Mouse (Mus musculus): ENCODE measurements around the gene Ncf2. TPM values are rescaled to one million over a fixed set of nuclear protein-coding genes. Genes with fewer than 3 reads are reported as not detected.

Ncf2 gene
- polyA plus RNA-seq, 2 experiments, result 5.2 to 6.8 TPM

GRCm38 (mm10) chr1:152841057-152841456, 41.1 kb downstream of the Ncf2 start:
- H3K4me1 ChIP-seq (ENCODE audit: control insufficient read depth, insufficient read depth, low read length), result no peaks in the 10 kb centered on the region
- peaks cover 91% of the 10 kb centered on the region for H3K36me3 ChIP-seq (ENCODE audit: control insufficient read depth, insufficient read depth, low read length)
- H3K9ac ChIP-seq (ENCODE audit: low read depth, low read length, severe bottlenecking), result no peak overlapping the region
- no peak for DNase-seq (ENCODE audit: low spot score)
- H3K9me3 ChIP-seq (ENCODE audit: control insufficient read depth, low read length), result no peaks in the 10 kb centered on the region
- WGBS, result 85% methylated on average over 2 of the region's 2 CpGs
- no peak for TF ChIP-seq POLR2A (IDR thresholded peaks at IDR 0.05; ENCODE audit: borderline replicate concordance, extremely low read depth, insufficient read depth, insufficient read length)
- ATAC-seq (ENCODE audit: low FRiP score, low read depth), result no peak
- H3K27ac ChIP-seq (replicated peaks; ENCODE audit: low read depth, low read length), result no peak overlapping the region
- H3K27me3 ChIP-seq (ENCODE audit: control insufficient read depth, insufficient read depth, low read length), result no peaks in the 10 kb centered on the region
- no peak overlapping the region for H3K4me2 ChIP-seq (replicated peaks; ENCODE audit: low read depth, low read length, severe bottlenecking)
- no peak overlapping the region for H3K4me3 ChIP-seq (replicated peaks; ENCODE audit: low read length)

GRCm38 (mm10) chr1:152844634-152845033, 44.6 kb downstream of the Ncf2 start:
- H3K9ac ChIP-seq (ENCODE audit: low read depth, low read length, severe bottlenecking), result no peak overlapping the region
- no peaks in the 10 kb centered on the region for H3K9me3 ChIP-seq (ENCODE audit: control insufficient read depth, low read length)
- peaks cover 92% of the 10 kb centered on the region for H3K36me3 ChIP-seq (ENCODE audit: control insufficient read depth, insufficient read depth, low read length)
- H3K27me3 ChIP-seq (ENCODE audit: control insufficient read depth, insufficient read depth, low read length), result no peaks in the 10 kb centered on the region
- 86% methylated on average over 1 of the region's 1 CpGs for WGBS
- no peaks in the 10 kb centered on the region for H3K4me1 ChIP-seq (ENCODE audit: control insufficient read depth, insufficient read depth, low read length)
- ATAC-seq (ENCODE audit: low FRiP score, low read depth) (no peak), DNase-seq (ENCODE audit: low spot score) (no peak)
- no peak for TF ChIP-seq POLR2A (IDR thresholded peaks at IDR 0.05; ENCODE audit: borderline replicate concordance, extremely low read depth, insufficient read depth, insufficient read length)
- H3K27ac ChIP-seq (replicated peaks; ENCODE audit: low read depth, low read length), result no peak overlapping the region
- H3K4me3 ChIP-seq (replicated peaks; ENCODE audit: low read length), result no peak overlapping the region
- H3K4me2 ChIP-seq (replicated peaks; ENCODE audit: low read depth, low read length, severe bottlenecking), result no peak overlapping the region

GRCm38 (mm10) chr1:152845211-152845730, 45.3 kb downstream of the Ncf2 start:
- Histone ChIP-seq H3K4me1 (ENCODE audit: control insufficient read depth, insufficient read depth, low read length) (no peaks in the 10 kb centered on the region), H3K4me2 (replicated peaks; ENCODE audit: low read depth, low read length, severe bottlenecking) (no peak overlapping the region), H3K9ac (ENCODE audit: low read depth, low read length, severe bottlenecking) (no peak overlapping the region), H3K27ac (replicated peaks; ENCODE audit: low read depth, low read length) (no peak overlapping the region), H3K27me3 (ENCODE audit: control insufficient read depth, insufficient read depth, low read length) (no peaks in the 10 kb centered on the region), H3K9me3 (ENCODE audit: control insufficient read depth, low read length) (no peaks in the 10 kb centered on the region), H3K4me3 (replicated peaks; ENCODE audit: low read length) (no peak overlapping the region), H3K36me3 (ENCODE audit: control insufficient read depth, insufficient read depth, low read length) (peaks cover 89% of the 10 kb centered on the region)
- 60% methylated on average over 3 of the region's 3 CpGs for WGBS
- ATAC-seq (ENCODE audit: low FRiP score, low read depth) (no peak; the same call in 1 of the 2 replicates), DNase-seq (ENCODE audit: low spot score) (peak; percentile 4)
- TF ChIP-seq POLR2A (IDR thresholded peaks at IDR 0.05; ENCODE audit: borderline replicate concordance, extremely low read depth, insufficient read depth, insufficient read length), result no peak

- no peak overlapping the region for H3K9ac ChIP-seq (ENCODE audit: low read depth, low read length, severe bottlenecking)
- DNase-seq (ENCODE audit: low spot score) (no peak), ATAC-seq (ENCODE audit: low FRiP score, low read depth) (no peak)
- peaks cover 86% of the 10 kb centered on the region for H3K36me3 ChIP-seq (ENCODE audit: control insufficient read depth, insufficient read depth, low read length)
- H3K4me1 ChIP-seq (ENCODE audit: control insufficient read depth, insufficient read depth, low read length), result no peaks in the 10 kb centered on the region
- no peak overlapping the region for H3K27ac ChIP-seq (replicated peaks; ENCODE audit: low read depth, low read length)
- no peaks in the 10 kb centered on the region for H3K27me3 ChIP-seq (ENCODE audit: control insufficient read depth, insufficient read depth, low read length)
- no peak overlapping the region for H3K4me2 ChIP-seq (replicated peaks; ENCODE audit: low read depth, low read length, severe bottlenecking)
- TF ChIP-seq POLR2A (IDR thresholded peaks at IDR 0.05; ENCODE audit: borderline replicate concordance, extremely low read depth, insufficient read depth, insufficient read length), result no peak
- WGBS, result 94% methylated on average over 2 of the region's 2 CpGs
- no peaks in the 10 kb centered on the region for H3K9me3 ChIP-seq (ENCODE audit: control insufficient read depth, low read length)
- H3K4me3 ChIP-seq (replicated peaks; ENCODE audit: low read length), result no peak overlapping the region
These were observed 46.9 kb downstream of the Ncf2 start for GRCm38 (mm10) chr1:152846856-152847255.

- Histone ChIP-seq H3K27ac (replicated peaks; ENCODE audit: low read depth, low read length) (no peak overlapping the region), H3K4me2 (replicated peaks; ENCODE audit: low read depth, low read length, severe bottlenecking) (no peak overlapping the region), H3K9ac (ENCODE audit: low read depth, low read length, severe bottlenecking) (no peak overlapping the region), H3K27me3 (ENCODE audit: control insufficient read depth, insufficient read depth, low read length) (no peaks in the 10 kb centered on the region), H3K4me1 (ENCODE audit: control insufficient read depth, insufficient read depth, low read length) (no peaks in the 10 kb centered on the region), H3K9me3 (ENCODE audit: control insufficient read depth, low read length) (no peaks in the 10 kb centered on the region), H3K36me3 (ENCODE audit: control insufficient read depth, insufficient read depth, low read length) (peaks cover 40% of the 10 kb centered on the region), H3K4me3 (replicated peaks; ENCODE audit: low read length) (no peak overlapping the region)
- DNase-seq (ENCODE audit: low spot score), result no peak
- 92% methylated on average over 6 of the region's 6 CpGs for WGBS
- ATAC-seq (ENCODE audit: low FRiP score, low read depth), result no peak
- no peak for TF ChIP-seq POLR2A (IDR thresholded peaks at IDR 0.05; ENCODE audit: borderline replicate concordance, extremely low read depth, insufficient read depth, insufficient read length)
These were observed 69.9 kb downstream of the Ncf2 start for GRCm38 (mm10) chr1:152869901-152870300.

- H3K9me3 ChIP-seq (ENCODE audit: control insufficient read depth, low read length), result no peaks in the 10 kb centered on the region
- ATAC-seq (ENCODE audit: low FRiP score, low read depth) (no peak), DNase-seq (ENCODE audit: low spot score) (no peak)
- no peak for TF ChIP-seq POLR2A (IDR thresholded peaks at IDR 0.05; ENCODE audit: borderline replicate concordance, extremely low read depth, insufficient read depth, insufficient read length)
- H3K9ac ChIP-seq (ENCODE audit: low read depth, low read length, severe bottlenecking), result no peak overlapping the region
- H3K4me3 ChIP-seq (replicated peaks; ENCODE audit: low read length), result no peak overlapping the region
- H3K36me3 ChIP-seq (ENCODE audit: control insufficient read depth, insufficient read depth, low read length), result peaks cover 29% of the 10 kb centered on the region
- H3K4me1 ChIP-seq (ENCODE audit: control insufficient read depth, insufficient read depth, low read length), result no peaks in the 10 kb centered on the region
- WGBS, result 64% methylated on average over 3 of the region's 3 CpGs
- H3K27ac ChIP-seq (replicated peaks; ENCODE audit: low read depth, low read length), result no peak overlapping the region
- H3K4me2 ChIP-seq (replicated peaks; ENCODE audit: low read depth, low read length, severe bottlenecking), result no peak overlapping the region
- no peaks in the 10 kb centered on the region for H3K27me3 ChIP-seq (ENCODE audit: control insufficient read depth, insufficient read depth, low read length)
These were observed 71.0 kb downstream of the Ncf2 start for GRCm38 (mm10) chr1:152871031-152871430.

Other genes with a start within 250 kb of the Ncf2 start
- gene Apobec4, start 49.6 kb upstream of the Ncf2 start, polyA plus RNA-seq (2012; rRNA removed), result not detected in 2 replicates
- not detected in 2 replicates for gene Apobec4, start 49.6 kb upstream of the Ncf2 start, polyA plus RNA-seq (2014; fragmentation: Nextera tagmentation; extraction: Ambion mirVana)
- 28.5 and 29.6 TPM in 2 replicates for gene Rgl1, start 33.8 kb upstream of the Ncf2 start, polyA plus RNA-seq (2012; rRNA removed)
- 40.5 and 46.1 TPM in 2 replicates for gene Rgl1, start 33.8 kb upstream of the Ncf2 start, polyA plus RNA-seq (2014; fragmentation: Nextera tagmentation; extraction: Ambion mirVana)
- 96.4 and 136 TPM in 2 replicates for gene Arpc5, start 33.7 kb upstream of the Ncf2 start, polyA plus RNA-seq (2012; rRNA removed)
- 257 and 263 TPM in 2 replicates for gene Arpc5, start 33.7 kb upstream of the Ncf2 start, polyA plus RNA-seq (2014; fragmentation: Nextera tagmentation; extraction: Ambion mirVana)
- gene Smg7, start 102.5 kb downstream of the Ncf2 start, polyA plus RNA-seq (2012; rRNA removed), result 37.3 and 42.9 TPM in 2 replicates
- gene Smg7, start 102.5 kb downstream of the Ncf2 start, polyA plus RNA-seq (2014; fragmentation: Nextera tagmentation; extraction: Ambion mirVana), result 30.0 and 33.2 TPM in 2 replicates
- 2.0 and 2.3 TPM in 2 replicates for gene Nmnat2, start 154.8 kb downstream of the Ncf2 start, polyA plus RNA-seq (2012; rRNA removed)
- gene Nmnat2, start 154.8 kb downstream of the Ncf2 start, polyA plus RNA-seq (2014; fragmentation: Nextera tagmentation; extraction: Ambion mirVana), result 1.4 and 1.6 TPM in 2 replicates

Data from limb, embryonic 14.5 days (tissue).